Mouse (Mus musculus) adrenal gland, adult 8-10 months (tissue): ENCODE data around the gene Dnah12. TPM values are rescaled to one million over a fixed set of nuclear protein-coding genes. Genes with fewer than 3 reads are reported as not detected.
"Not testable (repeated sequence)": the region's sequence is repeated elsewhere in the genome, so short reads cannot be mapped to it uniquely, and the experiment has no call there.

ENCODE experiments used
- DNase-seq: peaks from one replicate; pipeline ENCODE4 v3.0.0; 2022
- total RNA-seq, 4 experiments: library from RNA; stranded (reverse); gene quantifications; 2 replicates each; pipeline ENCODE4 v1.2.4; 2022

The Dnah12 gene
- total RNA-seq, 4 experiments from 2014 or later: 0.06 to 0.21 (median 0.09) TPM

- not testable (repeated sequence) for DNase-seq
These were observed 26.6 kb downstream of the Dnah12 start for GRCm38 (mm10) chr14:26719696-26720095.

GRCm38 (mm10) chr14:26724898-26725297 is 31.8 kb downstream of the Dnah12 start:
- DNase-seq: no peak

- DNase-seq: no peak
These were observed 65.5 kb downstream of the Dnah12 start for GRCm38 (mm10) chr14:26758566-26758965.

GRCm38 (mm10) chr14:26764827-26765226 is 71.8 kb downstream of the Dnah12 start:
- DNase-seq: no peak

GRCm38 (mm10) chr14:26768195-26768594 is 75.1 kb downstream of the Dnah12 start:
- DNase-seq: no peak

- no peak for DNase-seq
These were observed 80.5 kb downstream of the Dnah12 start for GRCm38 (mm10) chr14:26773536-26773935.

- no peak for DNase-seq
These were observed 90.7 kb downstream of the Dnah12 start for GRCm38 (mm10) chr14:26783731-26784130.

GRCm38 (mm10) chr14:26785695-26786094 is 92.6 kb downstream of the Dnah12 start:
- peak; percentile 3 for DNase-seq

- DNase-seq: no peak
These were observed 101.4 kb downstream of the Dnah12 start for GRCm38 (mm10) chr14:26794431-26794830.

GRCm38 (mm10) chr14:26798330-26798729 is 105.3 kb downstream of the Dnah12 start:
- no peak for DNase-seq

- no peak for DNase-seq
These were observed 106.2 kb downstream of the Dnah12 start for GRCm38 (mm10) chr14:26799286-26799685.

- no peak for DNase-seq
These were observed 112.4 kb downstream of the Dnah12 start for GRCm38 (mm10) chr14:26805500-26805899.

- DNase-seq: no peak
These were observed 119.7 kb downstream of the Dnah12 start for GRCm38 (mm10) chr14:26812734-26813133.

- no peak for DNase-seq
These were observed 120.8 kb downstream of the Dnah12 start for GRCm38 (mm10) chr14:26813871-26814270.

- DNase-seq: no peak
These were observed 121.8 kb downstream of the Dnah12 start for GRCm38 (mm10) chr14:26814908-26815307.

GRCm38 (mm10) chr14:26816785-26817184 is 123.7 kb downstream of the Dnah12 start:
- DNase-seq: no peak

GRCm38 (mm10) chr14:26826020-26826419 is 132.9 kb downstream of the Dnah12 start:
- no peak for DNase-seq

GRCm38 (mm10) chr14:26853053-26853452 is 160.0 kb downstream of the Dnah12 start:
- DNase-seq: no peak

- no peak for DNase-seq
These were observed 161.0 kb downstream of the Dnah12 start for GRCm38 (mm10) chr14:26854066-26854465.

GRCm38 (mm10) chr14:26858364-26858763 is 165.3 kb downstream of the Dnah12 start:
- peak; percentile 19 for DNase-seq

- no peak for DNase-seq
These were observed 165.9 kb downstream of the Dnah12 start for GRCm38 (mm10) chr14:26859024-26859423.

- DNase-seq: no peak
These were observed 174.3 kb downstream of the Dnah12 start for GRCm38 (mm10) chr14:26867356-26867755.

GRCm38 (mm10) chr14:26868299-26868698 is 175.2 kb downstream of the Dnah12 start:
- DNase-seq: no peak

GRCm38 (mm10) chr14:26878756-26879155 is 185.7 kb downstream of the Dnah12 start:
- no peak for DNase-seq

- DNase-seq: no peak
These were observed 186.9 kb downstream of the Dnah12 start for GRCm38 (mm10) chr14:26879976-26880375.
